Mouse (Mus musculus) liver, embryonic 12.5 days (tissue): ENCODE data around the gene Mpzl2. TPM values are rescaled to one million over a fixed set of nuclear protein-coding genes. Genes with fewer than 3 reads are reported as not detected.

Experiments
- ATAC-seq: fragments of 200-750 bp; cut with Nextera tagmentation; 2 replicates; pipeline ENCODE4 v1.8.0; 2017; ENCODE audit warnings: moderate number of reproducible peaks, mild to moderate bottlenecking, moderate library complexity
- H3K27ac ChIP-seq: fragments of 300-500 bp; sonication (generic); 2 replicates; pipeline ENCODE4 v1.5.1; 2016; ENCODE audit warnings: mild to moderate bottlenecking
- H3K27me3 ChIP-seq: fragments of 300-500 bp; sonication (generic); replicated peaks from 2 replicates; pipeline ENCODE4 v1.6.1; 2016; ENCODE audit warnings: mild to moderate bottlenecking, moderate library complexity
- H3K36me3 ChIP-seq: fragments of 300-500 bp; sonication (generic); 2 replicates; pipeline ENCODE4 v1.6.1; 2016; ENCODE audit warnings: mild to moderate bottlenecking, moderate library complexity
- H3K4me1 ChIP-seq: fragments of 300-500 bp; sonication (generic); 2 replicates; pipeline ENCODE4 v1.6.1; 2016
- H3K4me2 ChIP-seq: fragments of 300-500 bp; sonication (generic); 2 replicates; pipeline ENCODE4 v1.6.1; 2016; ENCODE audit warnings: mild to moderate bottlenecking, moderate library complexity
- H3K4me3 ChIP-seq: fragments of 300-500 bp; sonication (generic); 2 replicates; pipeline ENCODE4 v1.5.1; 2016; ENCODE audit warnings: mild to moderate bottlenecking, moderate library complexity
- H3K9ac ChIP-seq: fragments of 300-500 bp; sonication (generic); 2 replicates; pipeline ENCODE4 v1.6.1; 2016; ENCODE audit warnings: mild to moderate bottlenecking, moderate library complexity
- H3K9me3 ChIP-seq: fragments of 300-500 bp; sonication (generic); replicated peaks from 2 replicates; pipeline ENCODE4 v1.6.1; 2016; ENCODE audit warnings: mild to moderate bottlenecking, moderate library complexity
- WGBS: fragments of 180-500 bp; shearing (Covaris S2); methylation state at CpG from one replicate; pipeline ENCODE4 v1.1.7; 2016; ENCODE audit not compliant: insufficient replicate concordance; 5-methylcytosine and 5-hydroxymethylcytosine counted together
- polyA plus RNA-seq: library from polyadenylated mRNA; unstranded; fragments of >200 nt; fragmentation: Nextera tagmentation; extraction: Ambion mirVana; gene quantifications from 2 replicates; pipeline ENCODE4 v1.2.1, GENCODE M21; 2016

Gene Mpzl2
- polyA plus RNA-seq, 1 experiment from 2014 or later: 3.9 TPM

DNA sequence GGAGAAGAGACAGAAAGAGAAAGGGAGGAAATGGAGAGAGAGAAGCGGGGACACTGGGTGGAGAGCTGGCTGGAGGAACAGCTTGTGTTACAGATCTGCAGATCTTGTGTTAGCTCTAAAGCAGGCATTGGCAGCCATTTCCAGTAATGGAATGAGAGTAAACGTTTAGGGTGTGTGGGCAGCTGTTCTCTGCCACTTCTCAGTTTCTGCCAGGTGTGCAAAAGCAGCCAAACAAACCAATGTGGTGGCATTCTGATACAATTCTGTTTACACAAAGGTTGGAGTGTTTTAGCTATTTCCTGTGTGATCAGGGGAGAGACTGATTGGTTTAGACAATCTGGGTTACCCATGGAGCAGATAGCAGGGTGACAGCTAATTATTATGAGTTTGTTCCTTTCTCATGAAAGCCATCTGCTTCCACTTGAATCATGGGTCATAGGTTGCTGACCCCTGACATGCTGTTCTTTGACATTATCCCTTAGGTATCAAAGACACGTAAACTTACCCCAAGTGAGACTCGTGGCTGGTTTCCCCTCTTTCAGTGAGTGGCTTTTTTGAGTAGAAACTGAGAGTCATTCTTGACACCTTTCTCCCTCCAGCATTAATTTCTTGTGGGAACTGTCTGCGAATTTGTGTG is 18.8 kb downstream of the Mpzl2 start:
- Histone ChIP-seq H3K9me3 (no peaks in the 10 kb centered on the region), H3K36me3 (no peaks in the 10 kb centered on the region), H3K27ac (no peak overlapping the region), H3K27me3 (peaks cover 44% of the 10 kb centered on the region), H3K4me1 (no peaks in the 10 kb centered on the region; the same call in 1 of the 2 replicates), H3K9ac (no peak overlapping the region), H3K4me2 (no peak overlapping the region), H3K4me3 (no peak overlapping the region)
- no peak for ATAC-seq
- 42% methylated on average over 5 of the region's 5 CpGs for WGBS

DNA sequence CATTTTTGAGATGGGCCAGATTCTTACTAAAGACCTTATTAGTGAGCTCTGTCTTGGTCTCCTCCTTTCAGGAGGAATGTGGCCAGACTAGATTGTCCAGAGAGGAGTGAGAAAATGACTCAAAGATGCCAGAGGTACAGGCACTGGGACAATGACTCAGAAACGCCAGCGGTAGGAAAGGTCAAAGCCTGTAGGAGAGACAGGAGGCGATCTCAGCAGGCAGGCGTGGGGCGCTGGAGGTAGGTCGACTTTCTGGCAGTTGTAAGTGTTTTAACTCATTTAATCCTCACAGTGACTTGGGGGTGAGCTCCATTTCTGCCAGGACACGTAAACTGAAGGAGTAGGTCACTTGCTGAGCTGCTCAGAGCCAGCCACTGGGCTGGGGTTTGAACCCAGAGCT is 20.6 kb downstream of the Mpzl2 start:
- Histone ChIP-seq H3K27ac (no peak overlapping the region), H3K27me3 (peaks cover 32% of the 10 kb centered on the region), H3K9ac (no peak overlapping the region), H3K36me3 (no peaks in the 10 kb centered on the region), H3K4me3 (no peak overlapping the region), H3K9me3 (no peaks in the 10 kb centered on the region), H3K4me2 (no peak overlapping the region), H3K4me1 (no peaks in the 10 kb centered on the region; the same call in 1 of the 2 replicates)
- WGBS: 38% methylated on average over 7 of the region's 7 CpGs
- no peak for ATAC-seq

DNA sequence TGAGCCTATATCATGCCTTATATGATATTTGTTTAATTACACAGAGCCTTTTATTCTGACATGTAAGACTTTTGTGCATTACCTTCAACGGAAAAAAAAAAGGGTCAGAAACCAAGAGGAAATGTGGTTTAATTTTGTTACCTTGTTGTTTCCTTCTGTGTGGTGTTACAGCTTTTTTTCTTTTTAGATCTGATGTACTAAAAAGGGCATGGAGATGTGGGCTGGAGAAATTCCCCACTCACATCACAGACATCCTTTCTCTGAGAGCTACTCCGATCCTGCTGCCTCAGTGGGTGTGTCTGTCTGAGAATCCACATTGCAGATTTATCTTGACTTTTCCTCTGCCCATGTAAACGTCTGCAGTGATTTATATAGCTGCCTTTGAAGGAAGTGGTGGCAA is 23.1 kb downstream of the Mpzl2 start:
- no peaks in the 10 kb centered on the region for H3K4me1 ChIP-seq
- H3K4me3 ChIP-seq: no peak overlapping the region
- H3K36me3 ChIP-seq: no peaks in the 10 kb centered on the region
- no peak overlapping the region for H3K9ac ChIP-seq
- H3K9me3 ChIP-seq: no peaks in the 10 kb centered on the region
- ATAC-seq: no peak
- H3K4me2 ChIP-seq: no peak overlapping the region
- peaks cover 17% of the 10 kb centered on the region for H3K27me3 ChIP-seq
- 48% methylated on average over 3 of the region's 3 CpGs for WGBS
- no peak overlapping the region for H3K27ac ChIP-seq

DNA sequence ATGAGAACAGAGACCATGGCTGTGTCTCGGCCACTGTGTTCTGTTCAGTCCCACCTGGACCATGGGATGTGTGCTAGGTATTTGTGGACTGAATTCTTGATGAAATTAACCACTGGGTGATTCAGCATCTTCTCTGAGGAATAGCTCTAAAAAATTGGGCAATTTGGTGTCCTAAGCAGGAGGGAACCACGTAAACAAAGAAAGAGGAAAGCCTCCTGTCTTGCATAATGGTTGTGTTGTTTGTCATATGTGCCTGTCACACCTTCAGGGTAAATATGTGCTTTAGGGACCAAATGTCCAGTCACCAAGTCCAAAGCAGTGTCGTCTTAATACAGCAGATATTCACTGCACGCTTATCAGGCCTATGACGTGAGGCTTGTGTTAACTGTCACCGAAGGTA is 24.8 kb downstream of the Mpzl2 start:
- peaks cover 4% of the 10 kb centered on the region for H3K27me3 ChIP-seq
- 62% methylated on average over 6 of the region's 6 CpGs for WGBS
- ATAC-seq: no peak
- no peak overlapping the region for H3K4me2 ChIP-seq
- H3K4me1 ChIP-seq: no peaks in the 10 kb centered on the region
- no peak overlapping the region for H3K27ac ChIP-seq
- no peak overlapping the region for H3K4me3 ChIP-seq
- no peaks in the 10 kb centered on the region for H3K9me3 ChIP-seq
- no peaks in the 10 kb centered on the region for H3K36me3 ChIP-seq
- H3K9ac ChIP-seq: no peak overlapping the region

DNA sequence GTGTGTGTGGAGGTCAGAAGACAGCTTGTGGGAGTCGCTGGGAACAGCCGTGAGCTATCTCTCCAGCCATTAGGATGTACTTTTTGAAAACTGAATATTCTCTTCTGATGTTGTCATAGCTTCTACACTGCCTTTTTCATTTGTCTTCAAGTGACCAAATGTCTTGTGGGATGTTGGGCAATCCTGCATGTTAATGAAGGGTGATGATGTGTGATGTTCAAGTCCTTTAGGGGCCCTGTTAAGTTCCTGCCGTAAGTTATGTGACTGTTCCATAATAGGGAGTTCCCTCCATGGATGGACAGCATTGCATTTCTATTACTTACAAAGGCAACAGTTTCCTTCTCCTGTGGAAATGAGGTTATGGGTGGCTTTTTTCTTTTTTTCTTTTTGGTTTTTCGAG is 27.1 kb downstream of the Mpzl2 start:
- H3K27me3 ChIP-seq: no peaks in the 10 kb centered on the region; the same call in 1 of the 2 replicates
- H3K36me3 ChIP-seq: no peaks in the 10 kb centered on the region
- H3K4me2 ChIP-seq: no peak overlapping the region
- H3K4me3 ChIP-seq: no peak overlapping the region
- no peak overlapping the region for H3K27ac ChIP-seq
- WGBS: 70% methylated on average over 4 of the region's 4 CpGs
- no peak overlapping the region for H3K9ac ChIP-seq
- no peak for ATAC-seq
- H3K9me3 ChIP-seq: no peaks in the 10 kb centered on the region
- no peaks in the 10 kb centered on the region for H3K4me1 ChIP-seq

DNA sequence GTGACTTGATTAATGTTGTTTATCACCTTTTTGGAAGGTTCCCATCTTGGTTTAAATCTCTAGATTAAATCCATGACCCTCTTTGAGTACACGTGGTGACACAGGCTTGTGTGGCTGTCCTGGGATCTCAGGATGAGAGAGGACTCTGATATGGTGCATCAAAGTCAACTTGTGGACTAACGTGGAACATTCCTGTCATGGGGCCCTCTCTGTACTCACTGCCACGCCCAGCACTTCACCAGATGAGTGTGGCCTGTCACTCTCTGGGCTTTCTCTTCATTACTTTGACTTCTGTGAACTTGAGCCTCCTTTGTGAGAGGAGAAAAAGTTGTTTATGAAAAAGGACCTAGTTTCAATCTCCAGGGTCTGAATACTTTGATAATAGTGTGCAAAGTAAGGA is 32.2 kb downstream of the Mpzl2 start:
- no peaks in the 10 kb centered on the region for H3K27me3 ChIP-seq
- H3K4me3 ChIP-seq: no peak overlapping the region
- H3K27ac ChIP-seq: no peak overlapping the region
- H3K4me1 ChIP-seq: no peaks in the 10 kb centered on the region
- H3K36me3 ChIP-seq: no peaks in the 10 kb centered on the region
- H3K4me2 ChIP-seq: no peak overlapping the region
- no peaks in the 10 kb centered on the region for H3K9me3 ChIP-seq
- 42% methylated on average over 3 of the region's 3 CpGs for WGBS
- no peak overlapping the region for H3K9ac ChIP-seq
- no peak for ATAC-seq

DNA sequence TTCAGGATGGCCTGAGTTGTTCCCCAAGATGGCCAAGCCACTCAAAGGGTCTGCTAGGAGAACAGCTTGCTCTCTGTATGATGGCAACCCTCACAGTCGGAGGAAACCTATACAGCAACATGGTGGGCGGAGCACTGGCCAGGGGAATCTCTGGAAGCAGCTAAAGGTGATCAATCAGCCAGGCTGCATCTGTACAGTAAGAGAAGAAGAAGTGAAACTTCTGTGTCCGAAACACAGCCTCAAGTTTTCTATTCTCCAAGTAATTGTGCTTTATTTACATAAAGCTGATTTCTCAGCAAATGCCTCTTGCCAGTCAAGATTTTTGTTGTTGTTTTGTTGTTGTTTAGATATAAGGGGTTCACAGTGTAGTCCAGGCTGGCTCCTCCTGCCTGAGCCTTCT is 38.3 kb downstream of the Mpzl2 start:
- 36% methylated on average over 3 of the region's 3 CpGs for WGBS

DNA sequence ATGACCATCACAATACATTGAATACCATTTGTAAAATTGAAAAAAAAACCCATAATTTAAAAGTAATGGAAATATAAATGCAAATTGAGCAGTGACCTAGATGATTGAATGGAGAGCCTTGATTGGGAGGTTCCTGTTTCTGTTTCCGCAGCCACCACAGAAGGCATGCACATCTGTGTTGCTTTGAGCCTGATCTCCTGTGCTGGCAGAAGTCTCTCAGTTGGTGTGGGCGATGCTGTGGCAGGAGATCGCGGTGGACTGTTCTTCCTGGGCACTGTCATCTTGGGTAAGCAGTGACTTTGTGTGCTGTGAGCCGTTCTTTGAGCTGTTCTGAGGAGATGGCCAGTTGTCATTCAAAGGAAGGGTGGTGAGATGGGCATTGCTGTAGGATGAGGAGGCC is 39.4 kb downstream of the Mpzl2 start, which contains the start of gene Jaml:
Gene Jaml (plus strand): TSS at position 173 of the 400 bp plus-strand sequence.
- ATAC-seq: no peak
- no peak within 1 kb of the TSS for H3K4me3 ChIP-seq
- no peak within 1 kb of the TSS for H3K9ac ChIP-seq
- H3K9me3 ChIP-seq: no peaks in the 10 kb centered on the region
- no peaks in the 10 kb centered on the region for H3K4me1 ChIP-seq
- H3K27ac ChIP-seq: no peak within 1 kb of the TSS
- no peaks in the 10 kb centered on the region for H3K36me3 ChIP-seq
- WGBS: 72% methylated on average over 5 of the region's 5 CpGs
- 0 out of 2 replicates have a peak, but pooled peaks cover 9% of the 10 kb centered on the region for H3K27me3 ChIP-seq
- H3K4me2 ChIP-seq: no peak within 1 kb of the TSS

More for the DNA sequence above, 38.3 kb downstream of the Mpzl2 start:
- no peak overlapping the region for H3K4me2 ChIP-seq
- no peaks in the 10 kb centered on the region for H3K9me3 ChIP-seq
- H3K4me1 ChIP-seq: no peaks in the 10 kb centered on the region
- 0 out of 2 replicates have a peak, but pooled peaks cover 9% of the 10 kb centered on the region for H3K27me3 ChIP-seq
- no peak overlapping the region for H3K9ac ChIP-seq
- ATAC-seq: no peak
- H3K27ac ChIP-seq: no peak overlapping the region
- no peaks in the 10 kb centered on the region for H3K36me3 ChIP-seq
- no peak overlapping the region for H3K4me3 ChIP-seq

DNA sequence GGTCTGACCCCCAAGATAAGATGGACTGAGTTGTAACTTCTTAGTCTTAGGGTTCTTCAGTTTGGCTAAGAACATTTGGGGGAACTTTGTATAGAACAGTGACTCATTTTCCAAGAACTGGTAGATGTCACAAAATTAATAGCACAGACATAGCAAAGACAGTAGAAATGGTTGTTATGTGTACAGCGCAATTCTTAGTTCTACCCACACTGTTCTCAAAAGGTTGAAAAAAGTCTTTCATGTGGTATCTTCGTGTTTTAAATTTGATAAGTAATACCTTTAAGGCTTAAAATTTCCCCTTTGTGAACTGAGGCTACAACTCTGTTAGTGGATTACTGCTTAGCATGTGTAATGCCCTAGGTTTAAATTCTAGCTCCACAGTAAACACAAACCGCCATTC is 43.5 kb downstream of the Mpzl2 start:
- H3K4me2 ChIP-seq: no peak overlapping the region
- no peaks in the 10 kb centered on the region for H3K4me1 ChIP-seq
- H3K4me3 ChIP-seq: no peak overlapping the region
- H3K9me3 ChIP-seq: no peaks in the 10 kb centered on the region
- 60% methylated on average over 3 of the region's 3 CpGs for WGBS
- H3K9ac ChIP-seq: no peak overlapping the region
- peaks cover 12% of the 10 kb centered on the region for H3K27me3 ChIP-seq
- no peak overlapping the region for H3K27ac ChIP-seq
- ATAC-seq: no peak
- no peaks in the 10 kb centered on the region for H3K36me3 ChIP-seq

DNA sequence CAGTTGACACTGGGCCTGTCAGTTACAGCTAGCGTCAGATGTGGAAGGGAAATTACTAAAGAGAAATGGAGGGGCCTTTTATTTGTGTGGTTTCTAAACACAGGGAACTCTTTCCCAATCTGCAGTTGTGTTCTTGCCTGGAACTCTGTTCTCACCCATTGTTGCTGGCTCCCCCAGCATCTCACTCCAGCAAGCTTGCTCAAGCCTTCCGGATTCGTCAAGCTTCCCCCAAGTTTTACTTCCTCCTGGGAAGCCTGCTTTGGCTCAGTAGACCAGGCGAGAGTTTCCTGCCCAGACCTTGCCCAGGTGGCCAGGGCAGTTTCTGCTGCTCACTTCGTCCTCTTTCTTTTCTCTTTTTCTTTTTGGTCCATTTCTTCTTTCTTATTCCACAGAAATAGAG is 45.0 kb downstream of the Mpzl2 start:
- H3K4me2 ChIP-seq: no peak overlapping the region
- no peaks in the 10 kb centered on the region for H3K4me1 ChIP-seq
- WGBS: 37% methylated on average over 5 of the region's 5 CpGs
- no peak overlapping the region for H3K9ac ChIP-seq
- no peak overlapping the region for H3K4me3 ChIP-seq
- H3K27ac ChIP-seq: no peak overlapping the region
- ATAC-seq: no peak
- no peaks in the 10 kb centered on the region for H3K9me3 ChIP-seq
- H3K27me3 ChIP-seq: peaks cover 6% of the 10 kb centered on the region
- no peaks in the 10 kb centered on the region for H3K36me3 ChIP-seq

DNA sequence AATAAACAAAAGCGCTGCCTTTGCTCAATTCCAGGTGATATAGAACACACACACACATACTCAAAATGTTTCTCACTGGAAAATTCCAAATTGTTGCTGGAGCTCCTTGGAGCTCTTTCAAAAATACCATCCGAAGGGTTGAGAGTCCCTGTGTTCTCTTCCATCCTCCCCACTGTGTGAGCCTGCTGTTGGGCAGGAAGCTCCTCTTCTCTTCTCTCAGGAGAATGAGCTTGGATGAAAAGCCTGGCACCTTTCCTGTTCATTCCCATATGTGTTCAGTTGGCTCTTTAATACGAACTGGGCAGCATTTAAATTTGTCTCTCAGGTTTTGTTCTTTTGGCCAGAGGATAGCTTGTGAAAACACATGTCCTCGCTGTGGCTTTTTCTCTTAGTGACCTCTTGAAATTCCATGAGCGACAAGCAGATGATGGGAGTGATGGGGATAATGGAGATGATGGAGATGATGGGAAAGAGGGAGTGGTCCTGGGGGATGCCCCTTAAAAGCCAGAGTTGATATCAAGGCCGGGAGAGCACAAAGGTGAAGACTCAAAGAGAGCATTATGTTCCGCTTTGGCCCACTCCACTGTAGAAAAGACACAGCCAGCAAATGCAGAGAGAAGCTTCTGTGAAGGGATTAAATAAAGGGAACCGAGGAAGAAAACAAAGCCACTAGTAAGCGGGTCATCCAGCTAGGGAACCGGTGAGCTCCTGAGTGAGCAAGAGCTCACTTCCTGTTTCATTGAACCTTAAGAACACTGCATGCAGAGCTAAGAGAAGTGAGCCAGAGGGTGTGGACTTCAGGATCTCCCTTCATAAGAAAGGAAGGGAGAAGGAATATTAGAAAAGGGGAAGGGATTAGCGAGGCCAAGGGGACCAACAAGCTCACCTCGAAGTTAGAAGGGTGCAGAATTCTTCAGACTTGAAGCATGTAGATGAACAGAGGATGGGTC is 46.4 kb downstream of the Mpzl2 start:
- Histone ChIP-seq H3K4me2 (no peak overlapping the region), H3K4me3 (no peak overlapping the region), H3K36me3 (no peaks in the 10 kb centered on the region), H3K27me3 (peaks cover 11% of the 10 kb centered on the region), H3K4me1 (no peaks in the 10 kb centered on the region), H3K9me3 (no peaks in the 10 kb centered on the region), H3K9ac (no peak overlapping the region), H3K27ac (no peak overlapping the region)
- no peak for ATAC-seq
- WGBS: 60% methylated on average over 12 of the region's 12 CpGs

DNA sequence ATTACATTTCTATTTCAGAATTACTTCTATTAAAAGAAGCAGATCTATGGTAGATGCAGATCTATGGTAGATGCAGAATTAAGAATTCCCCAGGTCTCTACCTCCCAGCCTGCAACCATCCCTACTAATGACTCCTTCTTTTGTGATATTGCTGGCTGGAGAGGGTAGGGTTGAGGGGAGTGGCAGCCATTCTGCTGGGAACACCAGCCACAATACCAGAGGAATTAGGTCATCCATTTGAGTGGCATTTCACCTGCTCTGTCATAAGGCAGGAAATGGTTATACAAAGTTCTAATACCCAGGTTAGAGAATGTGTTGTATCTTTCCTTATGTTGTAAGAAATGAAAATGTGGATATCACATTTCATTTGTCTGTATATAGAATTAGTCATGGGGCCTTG is 48.4 kb downstream of the Mpzl2 start:
- H3K9ac ChIP-seq: no peak overlapping the region
- ATAC-seq: no peak
- no peak overlapping the region for H3K4me3 ChIP-seq
- no peaks in the 10 kb centered on the region for H3K9me3 ChIP-seq
- H3K27ac ChIP-seq: no peak overlapping the region
- no peaks in the 10 kb centered on the region for H3K4me1 ChIP-seq
- H3K4me2 ChIP-seq: no peak overlapping the region
- peaks cover 17% of the 10 kb centered on the region for H3K27me3 ChIP-seq
- no peaks in the 10 kb centered on the region for H3K36me3 ChIP-seq
